Mouse (Mus musculus) embryonic fibroblast, embryonic 13.5 days (primary cell): ENCODE measurements around the gene Furin.

Experiments used
- CTCF ChIP-seq: IDR thresholded peaks from 2 replicates; pipeline ENCODE4 v1.5.1; 2011; ENCODE audit warnings: mild to moderate bottlenecking, control low read depth, low read length, moderate library complexity, borderline replicate concordance; ENCODE audit not compliant: insufficient read depth
- POLR2A ChIP-seq: IDR thresholded peaks from 2 replicates; pipeline ENCODE4 v1.6.1; 2011; ENCODE audit warnings: low read depth, mild to moderate bottlenecking, control low read depth, low read length, moderate library complexity

GRCm38 (mm10) chr7:80365759-80366158 is 39.5 kb downstream of the Furin start:
- TF ChIP-seq CTCF (no peak), POLR2A (no peak)
